Mouse (Mus musculus) heart, adult 2 months (tissue): Measurements from ENCODE around the gene Igsf9b. TPM values are rescaled to one million over a fixed set of nuclear protein-coding genes. Genes with fewer than 3 reads are reported as not detected.

Source experiments
- DNase-seq, 2 experiments: peaks; one replicate each; pipeline ENCODE4 v3.0.0; 2021
- H3K27ac ChIP-seq: fragments of 200-600 bp; 2 replicates; pipeline ENCODE4 v1.8.1; 2022
- H3K27me3 ChIP-seq: fragments of 200-500 bp; 2 replicates; pipeline ENCODE4 v1.6.1; 2012; ENCODE audit warnings: mild to moderate bottlenecking, low read length, inconsistent platforms, mixed read lengths; ENCODE audit not compliant: control insufficient read depth, insufficient read depth
- H3K36me3 ChIP-seq: fragments of 200-500 bp; 2 replicates; pipeline ENCODE4 v1.6.1; 2012; ENCODE audit warnings: low read length, inconsistent platforms; ENCODE audit not compliant: control insufficient read depth, insufficient read depth
- H3K4me1 ChIP-seq: fragments of 200-500 bp; 2 replicates; pipeline ENCODE4 v1.6.1; 2011; ENCODE audit warnings: low read length; ENCODE audit not compliant: control insufficient read depth, insufficient read depth
- H3K4me3 ChIP-seq: fragments of 200-600 bp; 2 replicates; pipeline ENCODE4 v1.8.1; 2022
- H3K79me2 ChIP-seq: fragments of 200-500 bp; replicated peaks from 2 replicates; pipeline ENCODE4 v1.6.1; 2012; ENCODE audit warnings: mild to moderate bottlenecking, inconsistent platforms, low read length, moderate library complexity, mixed read lengths; ENCODE audit not compliant: control insufficient read depth, insufficient read depth
- H3K9ac ChIP-seq: fragments of 200-500 bp; 2 replicates; pipeline ENCODE4 v1.6.1; 2012; ENCODE audit warnings: low read depth, mild to moderate bottlenecking, control low read depth, inconsistent platforms, low read length, mixed read lengths
- CTCF ChIP-seq: fragments of 200-600 bp; IDR thresholded peaks from 2 replicates; pipeline ENCODE4 v1.8.1; 2022; ENCODE audit warnings: antibody characterized with exemption, mild to moderate bottlenecking, moderate library complexity
- EP300 ChIP-seq: fragments of 200-500 bp; IDR thresholded peaks from 2 replicates; pipeline ENCODE4 v1.6.1; 2011; ENCODE audit warnings: low read depth, low read length, control low read depth; ENCODE audit not compliant: insufficient read depth
- POLR2A ChIP-seq: fragments of 200-500 bp; IDR thresholded peaks from 2 replicates; pipeline ENCODE4 v1.6.1; 2011; ENCODE audit warnings: mild to moderate bottlenecking, low read depth, low read length, control low read depth; ENCODE audit not compliant: insufficient read depth
- WGBS: fragments of 180-500 bp; shearing (Covaris S2); methylation state at CpG from one replicate; pipeline ENCODE4 v1.1.7; 2018; 5-methylcytosine and 5-hydroxymethylcytosine counted together
- intact Hi-C: fragments of 180-260 bp; cut with DNase I; formaldehyde crosslinking; loops from one replicate; pipeline ENCODE4 v1.15.1; 2025
- polyA plus RNA-seq: library from polyadenylated mRNA; depleted of rRNA; stranded (reverse); fragments of >200 nt; gene quantifications from 2 replicates; pipeline ENCODE4 v1.2.3, GENCODE M21; 2012
- total RNA-seq, 2 experiments: library from RNA; stranded (reverse); gene quantifications; 2 replicates each; pipeline ENCODE4 v1.2.3; 2021

The Igsf9b gene
- total and polyA plus RNA-seq, 3 experiments, result 1.7 to 5.3 (median 4.5) TPM

DNA sequence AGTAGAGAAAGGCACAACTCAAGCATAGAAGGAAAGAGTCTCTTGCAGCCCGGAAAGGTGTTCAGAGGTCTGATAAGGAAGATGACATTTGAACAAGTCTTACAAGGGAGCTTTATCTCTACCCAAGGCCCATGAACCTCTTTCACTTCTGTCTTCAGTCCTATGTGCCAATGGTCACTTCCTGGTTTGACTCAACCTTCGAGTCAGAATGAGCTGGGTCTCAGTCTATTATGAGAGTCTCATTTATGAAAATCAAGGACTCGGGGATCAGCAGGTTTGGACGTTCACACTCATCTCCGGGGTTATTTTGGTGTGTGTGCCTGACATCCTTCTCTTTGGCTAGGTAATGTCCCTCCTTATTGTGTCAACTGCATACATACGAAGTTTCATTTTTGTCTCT is 58.9 kb downstream of the Igsf9b start:
- no peak for DNase-seq
- H3K36me3 ChIP-seq, result no peaks in the 10 kb centered on the region
- no peaks in the 10 kb centered on the region for H3K79me2 ChIP-seq
- no peak overlapping the region for H3K4me3 ChIP-seq
- intact Hi-C loops, result no loop called here
- no peak overlapping the region for H3K9ac ChIP-seq
- no peak overlapping the region for H3K27ac ChIP-seq
- WGBS, result 76% methylated on average over 6 of the region's 6 CpGs
- no peak for TF ChIP-seq CTCF
- TF ChIP-seq POLR2A, result no peak
- H3K4me1 ChIP-seq, result no peaks in the 10 kb centered on the region
- no peaks in the 10 kb centered on the region for H3K27me3 ChIP-seq

DNA sequence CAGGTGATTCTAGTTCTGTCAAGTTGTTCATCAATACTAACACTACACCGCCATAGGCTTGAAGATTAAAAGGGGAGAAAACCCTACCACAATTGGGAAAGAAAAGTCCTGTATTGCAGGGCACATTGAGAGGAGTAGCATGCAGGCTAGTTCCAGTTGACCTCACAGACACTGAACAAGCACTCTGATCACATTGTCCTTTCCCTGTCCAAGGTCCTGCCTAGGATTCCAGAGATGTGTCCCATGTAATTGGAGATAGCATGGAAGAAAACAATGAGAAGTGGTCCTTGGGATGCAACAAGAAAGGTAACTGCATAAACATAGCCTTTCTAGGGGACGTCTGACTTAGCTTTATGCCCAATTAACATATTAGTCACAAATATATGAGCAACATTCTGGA is 68.2 kb downstream of the Igsf9b start:
- H3K4me1 ChIP-seq, result no peaks in the 10 kb centered on the region
- H3K79me2 ChIP-seq, result no peaks in the 10 kb centered on the region
- no peaks in the 10 kb centered on the region for H3K36me3 ChIP-seq
- intact Hi-C loops, result no loop called here
- no peaks in the 10 kb centered on the region for H3K27me3 ChIP-seq
- TF ChIP-seq POLR2A (no peak), CTCF (no peak), EP300 (no peak)
- no peak for DNase-seq
- H3K4me3 ChIP-seq, result no peak overlapping the region
- WGBS, result 34% methylated on average over 2 of the region's 2 CpGs
- H3K9ac ChIP-seq, result no peak overlapping the region
- H3K27ac ChIP-seq, result no peak overlapping the region

DNA sequence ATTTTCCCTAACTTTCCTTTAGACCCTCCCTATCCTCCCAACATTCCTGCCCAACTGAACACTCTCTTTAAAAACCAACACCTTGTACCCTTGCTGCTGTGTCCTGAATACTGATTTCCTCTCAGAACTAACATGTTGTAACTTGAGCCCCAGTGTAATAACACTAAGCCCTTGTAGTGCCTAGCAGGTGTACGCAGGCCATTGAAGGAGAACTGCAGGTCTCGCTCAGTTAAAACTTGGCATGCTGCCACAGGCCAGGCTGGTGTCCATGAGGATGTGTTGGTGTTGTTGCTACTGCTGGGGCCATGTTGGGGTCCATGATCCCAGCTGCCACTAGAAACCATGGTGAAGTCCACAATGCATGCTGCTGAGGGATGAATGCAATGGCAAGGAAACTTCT is 70.1 kb downstream of the Igsf9b start:
- TF ChIP-seq POLR2A, result no peak
- no peak for TF ChIP-seq CTCF
- no peak for TF ChIP-seq EP300
- 80% methylated on average over 2 of the region's 2 CpGs for WGBS

DNA sequence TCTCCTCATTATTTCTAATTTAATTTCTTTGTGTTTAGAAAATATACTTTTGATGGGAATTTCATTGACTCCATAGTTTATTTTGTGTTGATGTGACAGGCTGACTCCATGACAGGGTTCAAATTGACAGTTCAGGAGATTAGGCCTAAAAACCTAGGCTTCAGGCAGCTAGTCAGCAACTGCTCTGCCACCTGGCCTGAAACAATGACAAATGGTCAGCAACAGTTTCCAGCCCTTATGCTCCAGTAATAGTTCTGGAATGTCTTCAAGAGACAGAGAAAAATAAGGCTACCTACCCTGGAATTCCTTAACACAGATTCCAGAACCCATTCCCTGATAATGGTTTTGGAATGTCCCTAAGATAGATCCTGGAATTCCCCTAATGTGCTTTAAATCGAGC is 76.7 kb downstream of the Igsf9b start:
- WGBS, result 10% methylated on average over 1 of the region's 1 CpGs
- intact Hi-C loops, result no loop called here
- Histone ChIP-seq H3K36me3 (no peaks in the 10 kb centered on the region), H3K27ac (no peak overlapping the region), H3K4me3 (no peak overlapping the region), H3K79me2 (no peaks in the 10 kb centered on the region), H3K4me1 (no peaks in the 10 kb centered on the region), H3K27me3 (no peaks in the 10 kb centered on the region), H3K9ac (no peak overlapping the region)
- TF ChIP-seq EP300, result no peak
- no peak for TF ChIP-seq CTCF
- no peak for TF ChIP-seq POLR2A
- DNase-seq, result no peak

More for the DNA sequence above, 70.1 kb downstream of the Igsf9b start:
- Histone ChIP-seq H3K36me3 (no peaks in the 10 kb centered on the region), H3K27me3 (no peaks in the 10 kb centered on the region), H3K27ac (no peak overlapping the region), H3K4me3 (no peak overlapping the region), H3K9ac (no peak overlapping the region), H3K4me1 (no peaks in the 10 kb centered on the region), H3K79me2 (no peaks in the 10 kb centered on the region)
- no peak for DNase-seq
- intact Hi-C loops, result no loop called here

DNA sequence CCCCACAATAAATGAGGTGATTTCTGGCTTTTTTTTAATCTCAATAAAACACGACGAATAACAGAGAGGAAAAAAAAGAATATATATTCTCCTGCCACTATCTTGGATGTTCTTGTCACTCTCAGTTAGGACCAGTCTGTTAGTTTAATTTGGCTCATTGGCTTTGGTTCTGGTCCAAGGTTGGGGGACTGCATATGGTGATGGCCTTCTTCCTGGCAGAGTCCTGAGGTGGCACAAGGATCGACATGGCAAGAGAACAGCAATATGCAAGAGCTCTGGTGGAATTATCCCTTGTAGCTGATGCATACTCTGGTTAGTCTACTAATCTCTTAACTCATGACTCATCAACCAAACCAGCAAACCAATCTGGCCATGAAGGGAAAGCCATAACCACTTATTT is 87.9 kb downstream of the Igsf9b start:
- Histone ChIP-seq H3K4me1 (no peaks in the 10 kb centered on the region), H3K36me3 (no peaks in the 10 kb centered on the region)
- 74% methylated on average over 3 of the region's 3 CpGs for WGBS

DNA sequence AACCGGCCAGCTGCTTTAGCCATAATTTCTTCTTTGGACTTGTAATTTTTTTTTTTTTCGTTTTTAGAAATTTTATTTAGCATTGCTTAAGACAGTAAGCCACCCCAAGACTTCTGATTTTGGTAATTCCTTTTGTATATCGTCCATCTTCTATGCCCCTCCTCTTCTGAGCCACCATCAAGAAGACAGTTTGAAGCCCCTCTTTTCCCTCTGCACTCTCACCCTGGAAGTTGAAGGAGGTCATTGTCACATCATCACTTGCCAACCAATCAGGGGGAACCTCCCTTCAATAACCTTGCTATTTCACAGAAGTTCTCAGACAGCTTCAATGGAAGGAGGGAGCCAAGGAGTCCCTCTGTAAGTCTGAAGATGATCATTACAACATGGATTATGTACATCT is 97.5 kb downstream of the Igsf9b start, which contains the start of gene Spata19:
Gene Spata19 (plus strand): TSS at position 301 of the 400 bp plus-strand sequence.
- DNase-seq, result no peak
- intact Hi-C loops, result no loop called here
- TF ChIP-seq EP300 (no peak), POLR2A (no peak), CTCF (no peak)
- Histone ChIP-seq H3K36me3 (no peaks in the 10 kb centered on the region), H3K9ac (no peak within 1 kb of the TSS), H3K79me2 (no peaks in the 10 kb centered on the region), H3K27ac (no peak within 1 kb of the TSS), H3K27me3 (no peaks in the 10 kb centered on the region), H3K4me3 (no peak within 1 kb of the TSS), H3K4me1 (no peaks in the 10 kb centered on the region)
- 61% methylated on average over 3 of the region's 3 CpGs for WGBS

More for the DNA sequence above, 87.9 kb downstream of the Igsf9b start:
- H3K27me3 ChIP-seq, result no peaks in the 10 kb centered on the region
- H3K4me3 ChIP-seq, result no peak overlapping the region
- intact Hi-C loops, result no loop called here
- DNase-seq, result no peak
- H3K79me2 ChIP-seq, result no peaks in the 10 kb centered on the region
- no peak overlapping the region for H3K9ac ChIP-seq
- no peak overlapping the region for H3K27ac ChIP-seq
- TF ChIP-seq POLR2A (no peak), CTCF (no peak), EP300 (no peak)
